Mouse (Mus musculus) bone marrow macrophage, adult 2 months (primary cell): ENCODE results near the gene Adcy2.

Experiments used
- CTCF ChIP-seq: IDR thresholded peaks from 2 replicates; pipeline ENCODE4 v1.5.1; 2012; ENCODE audit warnings: low read depth, mild to moderate bottlenecking, low read length, moderate library complexity
- POLR2A ChIP-seq: IDR thresholded peaks from 2 replicates; pipeline ENCODE4 v1.6.1; 2012; ENCODE audit warnings: mild to moderate bottlenecking, low read depth, low read length, borderline replicate concordance

DNA sequence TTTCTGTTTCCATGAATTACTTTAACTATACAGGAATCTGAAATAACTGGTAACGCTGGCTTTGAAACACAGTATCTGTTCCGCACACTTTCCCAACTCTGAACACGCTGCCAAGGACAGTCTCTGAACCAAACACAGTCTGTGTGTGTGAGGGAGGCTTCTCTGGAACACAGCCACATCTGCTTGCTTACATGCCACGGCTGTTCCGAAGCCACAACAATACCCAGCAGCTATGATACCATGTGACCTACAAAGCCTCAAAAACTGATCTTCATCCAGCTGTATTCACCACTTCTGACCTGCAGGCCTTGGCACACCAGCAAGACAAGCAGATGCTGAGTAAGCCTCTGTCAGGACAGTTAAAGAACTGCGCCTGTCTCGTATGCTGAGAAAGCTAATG lies 421.4 kb downstream of the Adcy2 start:
- TF ChIP-seq POLR2A = no peak
- TF ChIP-seq CTCF = no peak
